Mouse (Mus musculus) forebrain, postnatal 0 days (tissue): ENCODE measurements around the gene Farp1. TPM values are rescaled to one million over a fixed set of nuclear protein-coding genes. Genes with fewer than 3 reads are reported as not detected.

Source experiments
- ATAC-seq: fragments of 200-750 bp; cut with Nextera tagmentation; 2 replicates; pipeline ENCODE4 v1.8.0; 2017; ENCODE audit warnings: mild to moderate bottlenecking, moderate library complexity
- DNase-seq: peaks from one replicate; pipeline ENCODE4 v3.0.0-alpha.2; 2015
- H3K27ac ChIP-seq: fragments of 300-500 bp; sonication (generic); 2 replicates; pipeline ENCODE4 v1.5.1; 2014; ENCODE audit warnings: low read depth, mild to moderate bottlenecking, antibody characterized with exemption, low read length, moderate library complexity, mixed read lengths
- H3K27me3 ChIP-seq: fragments of 300-500 bp; sonication (generic); 2 replicates; pipeline ENCODE4 v1.6.1; 2014; ENCODE audit warnings: mild to moderate bottlenecking, low read length, mixed read lengths; ENCODE audit not compliant: insufficient read depth
- H3K36me3 ChIP-seq: fragments of 300-500 bp; sonication (generic); 2 replicates; pipeline ENCODE4 v1.6.1; 2014; ENCODE audit warnings: mild to moderate bottlenecking, moderate library complexity; ENCODE audit not compliant: insufficient read depth
- H3K4me1 ChIP-seq: fragments of 300-500 bp; sonication (generic); 2 replicates; pipeline ENCODE4 v1.6.1; 2014; ENCODE audit warnings: antibody characterized with exemption; ENCODE audit not compliant: insufficient read depth
- H3K4me2 ChIP-seq: fragments of 300-500 bp; sonication (generic); 2 replicates; pipeline ENCODE4 v1.6.1; 2014; ENCODE audit warnings: low read depth, mild to moderate bottlenecking, moderate library complexity
- H3K4me3 ChIP-seq: fragments of 300-500 bp; sonication (generic); 2 replicates; pipeline ENCODE4 v1.5.1; 2014; ENCODE audit warnings: low read depth, low read length, mixed read lengths
- H3K9ac ChIP-seq: fragments of 300-500 bp; sonication (generic); 2 replicates; pipeline ENCODE4 v1.6.1; 2014; ENCODE audit warnings: mild to moderate bottlenecking
- H3K9me3 ChIP-seq: fragments of 300-500 bp; sonication (generic); 2 replicates; pipeline ENCODE4 v1.6.1; 2016; ENCODE audit warnings: low read length
- CTCF ChIP-seq: sonication (generic); IDR thresholded peaks from 2 replicates; pipeline ENCODE4 v1.5.1; 2016; ENCODE audit warnings: antibody characterized with exemption, control low read depth, low read depth
- WGBS: fragments of 180-500 bp; shearing (Covaris S2); extraction: QIAGEN DNeasy Blood & Tissue Kit; methylation state at CpG from one replicate; pipeline ENCODE4 v1.1.7; 2014; 5-methylcytosine and 5-hydroxymethylcytosine counted together
- polyA plus RNA-seq: library from polyadenylated mRNA; unstranded; fragments of >200 nt; fragmentation: Nextera tagmentation; extraction: Ambion mirVana; gene quantifications from 2 replicates; pipeline ENCODE4 v1.2.1, GENCODE M21; 2015
- total RNA-seq: library from RNA; depleted of rRNA; stranded (reverse); fragments of >200 nt; gene quantifications from 2 replicates; pipeline ENCODE4 v1.2.3, GENCODE M21; 2014

The Farp1 gene
- total and polyA plus RNA-seq, 2 experiments from 2014 or later = 48.3 to 120 TPM

DNA sequence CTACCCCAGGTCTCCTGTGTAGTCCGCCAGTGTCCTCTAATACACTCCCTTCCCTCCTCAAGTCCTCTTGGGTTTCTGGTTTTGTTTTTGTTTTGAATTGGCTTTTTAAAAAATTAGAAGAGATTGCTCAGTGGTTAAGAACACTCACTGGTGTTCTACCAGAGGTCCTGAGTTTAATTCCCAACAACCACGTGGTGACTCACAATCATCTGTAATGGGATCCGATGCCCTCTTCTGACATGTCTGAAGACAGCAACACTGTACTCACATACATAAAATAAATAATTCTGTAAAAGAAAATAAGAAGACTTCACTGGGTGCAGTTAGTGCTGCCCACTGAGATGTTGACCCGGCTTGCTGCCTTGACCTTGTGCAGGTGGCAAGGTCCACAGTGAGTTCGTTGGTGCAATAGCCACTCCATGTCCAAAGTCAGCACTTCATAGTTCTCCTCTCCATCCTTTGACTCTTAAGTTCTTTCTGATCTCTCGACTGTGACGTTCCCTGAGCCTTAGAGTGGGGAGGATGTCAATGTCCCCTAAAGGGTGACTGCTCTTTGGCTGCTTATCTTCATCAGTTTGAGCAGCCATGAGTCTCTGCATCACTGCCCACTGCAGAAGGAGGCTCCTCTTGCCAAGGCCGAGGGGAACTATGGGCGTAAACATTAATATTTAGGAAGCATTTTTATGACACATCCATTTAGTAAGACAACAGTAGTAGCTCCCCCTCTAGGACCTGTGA lies 194.2 kb downstream of the Farp1 start:
- no peaks in the 10 kb centered on the region for H3K27me3 ChIP-seq
- no peak overlapping the region for H3K9ac ChIP-seq
- no peak for ATAC-seq
- no peaks in the 10 kb centered on the region for H3K9me3 ChIP-seq
- H3K27ac ChIP-seq = no peak overlapping the region
- 88% methylated on average over 9 of the region's 9 CpGs for WGBS
- no peak overlapping the region for H3K4me3 ChIP-seq
- TF ChIP-seq CTCF = no peak
- H3K4me2 ChIP-seq = no peak overlapping the region
- peaks cover 37% of the 10 kb centered on the region for H3K36me3 ChIP-seq
- DNase-seq = no peak
- 0 out of 2 replicates have a peak, but pooled peaks cover 3% of the 10 kb centered on the region for H3K4me1 ChIP-seq

GRCm38 (mm10) chr14:121231232-121231631 lies 196.2 kb downstream of the Farp1 start:
- DNase-seq (no peak), ATAC-seq (no peak; the same call in 1 of the 2 replicates)
- H3K9me3 ChIP-seq = no peaks in the 10 kb centered on the region
- H3K27ac ChIP-seq = no peak overlapping the region
- no peaks in the 10 kb centered on the region for H3K4me1 ChIP-seq
- H3K4me2 ChIP-seq = no peak overlapping the region
- no peaks in the 10 kb centered on the region for H3K27me3 ChIP-seq
- TF ChIP-seq CTCF = no peak
- 93% methylated on average over 8 of the region's 8 CpGs for WGBS
- peaks cover 38% of the 10 kb centered on the region for H3K36me3 ChIP-seq
- no peak overlapping the region for H3K9ac ChIP-seq
- no peak overlapping the region for H3K4me3 ChIP-seq

GRCm38 (mm10) chr14:121234741-121235307 lies 199.8 kb downstream of the Farp1 start:
- no peaks in the 10 kb centered on the region for H3K9me3 ChIP-seq
- DNase-seq = no peak
- no peak for ATAC-seq
- no peak overlapping the region for H3K27ac ChIP-seq
- no peaks in the 10 kb centered on the region for H3K4me1 ChIP-seq
- no peak for TF ChIP-seq CTCF
- H3K4me3 ChIP-seq = no peak overlapping the region
- no peak overlapping the region for H3K9ac ChIP-seq
- 29% methylated on average over 12 of the region's 12 CpGs for WGBS
- no peak overlapping the region for H3K4me2 ChIP-seq
- H3K36me3 ChIP-seq = peaks cover 66% of the 10 kb centered on the region
- no peaks in the 10 kb centered on the region for H3K27me3 ChIP-seq

GRCm38 (mm10) chr14:121236736-121237135 lies 201.7 kb downstream of the Farp1 start:
- TF ChIP-seq CTCF = no peak
- H3K27ac ChIP-seq = no peak overlapping the region
- no peak overlapping the region for H3K9ac ChIP-seq
- DNase-seq = no peak
- WGBS = 68% methylated on average over 4 of the region's 4 CpGs
- H3K36me3 ChIP-seq = peaks cover 72% of the 10 kb centered on the region
- peak; percentile 8; the same call in 1 of the 2 replicates for ATAC-seq
- H3K4me1 ChIP-seq = no peaks in the 10 kb centered on the region
- no peaks in the 10 kb centered on the region for H3K27me3 ChIP-seq
- no peaks in the 10 kb centered on the region for H3K9me3 ChIP-seq
- no peak overlapping the region for H3K4me3 ChIP-seq
- no peak overlapping the region for H3K4me2 ChIP-seq

DNA sequence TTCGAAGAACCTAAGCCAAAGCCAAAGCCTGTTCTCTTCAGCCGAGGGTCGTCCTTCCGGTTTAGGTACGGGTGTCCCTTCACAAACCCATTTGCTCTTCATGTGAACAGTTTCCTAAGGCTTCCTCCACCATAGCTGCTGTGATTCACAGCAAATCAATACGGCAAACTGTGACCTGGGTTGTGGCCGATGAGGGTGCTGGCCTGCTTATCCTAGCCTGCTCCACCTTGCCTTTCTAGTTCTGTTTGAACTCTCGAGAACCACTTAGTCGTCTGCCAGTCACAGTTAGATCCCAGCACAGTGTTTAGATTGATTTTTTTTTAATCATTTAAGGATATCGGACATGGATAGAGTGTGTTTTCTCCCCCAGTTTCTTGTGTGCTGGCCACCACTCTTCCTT lies 203.7 kb downstream of the Farp1 start:
- no peaks in the 10 kb centered on the region for H3K9me3 ChIP-seq
- no peak overlapping the region for H3K4me3 ChIP-seq
- peaks cover 75% of the 10 kb centered on the region for H3K36me3 ChIP-seq
- H3K27ac ChIP-seq = no peak overlapping the region
- no peaks in the 10 kb centered on the region for H3K27me3 ChIP-seq
- ATAC-seq (no peak), DNase-seq (no peak)
- H3K9ac ChIP-seq = no peak overlapping the region
- TF ChIP-seq CTCF = no peak
- H3K4me2 ChIP-seq = no peak overlapping the region
- 93% methylated on average over 10 of the region's 10 CpGs for WGBS
- no peaks in the 10 kb centered on the region for H3K4me1 ChIP-seq

DNA sequence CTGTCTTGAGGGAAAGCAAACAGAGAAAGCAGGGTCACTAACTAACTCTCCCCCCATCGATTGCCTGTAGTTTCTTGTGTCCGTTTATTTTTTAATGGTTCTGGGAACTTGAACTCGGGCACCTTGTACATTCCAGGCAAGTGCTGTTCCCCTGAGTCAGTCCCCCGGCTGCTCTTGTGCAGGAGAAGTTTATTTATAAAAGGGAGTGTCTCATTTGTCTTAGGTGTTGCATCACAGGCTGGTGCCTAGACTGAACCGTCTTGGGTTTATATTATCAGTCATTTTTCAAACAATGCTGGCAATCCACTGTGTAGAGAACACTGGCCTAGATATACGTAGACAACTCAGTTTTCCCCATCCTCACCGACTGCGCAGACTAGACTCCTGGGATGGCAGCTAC lies 204.4 kb downstream of the Farp1 start:
- 92% methylated on average over 8 of the region's 8 CpGs for whole genome bisulfite sequencing

DNA sequence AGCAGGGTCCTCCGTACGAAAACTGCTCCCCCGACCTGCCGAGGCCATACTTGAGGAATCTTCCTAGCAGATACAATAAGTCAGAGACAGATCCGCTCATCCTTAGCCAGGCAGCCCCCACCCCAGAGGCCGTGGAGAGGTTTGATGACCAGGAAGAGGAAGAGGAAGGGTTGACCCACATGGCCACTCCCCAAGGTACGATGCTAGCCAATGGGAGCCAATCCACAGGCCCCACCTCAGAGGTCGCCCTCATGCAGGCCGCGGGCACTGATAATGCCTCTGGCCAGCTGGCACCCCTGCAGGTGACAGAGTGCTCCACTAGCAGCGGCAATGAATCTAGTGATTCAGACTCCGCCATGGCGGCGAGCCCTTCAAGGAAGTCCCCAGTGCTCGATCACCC lies 209.1 kb downstream of the Farp1 start:
- no peak for TF ChIP-seq CTCF
- H3K4me3 ChIP-seq = no peak overlapping the region
- H3K4me1 ChIP-seq = no peaks in the 10 kb centered on the region
- peaks cover 52% of the 10 kb centered on the region for H3K36me3 ChIP-seq
- no peak overlapping the region for H3K4me2 ChIP-seq
- H3K9ac ChIP-seq = no peak overlapping the region
- no peaks in the 10 kb centered on the region for H3K27me3 ChIP-seq
- no peaks in the 10 kb centered on the region for H3K9me3 ChIP-seq
- DNase-seq (no peak), ATAC-seq (no peak)
- 97% methylated on average over 15 of the region's 15 CpGs for WGBS
- H3K27ac ChIP-seq = no peak overlapping the region

More for the DNA sequence above, 204.4 kb downstream of the Farp1 start:
- Histone ChIP-seq H3K9ac (no peak overlapping the region), H3K4me3 (no peak overlapping the region), H3K4me2 (no peak overlapping the region), H3K4me1 (no peaks in the 10 kb centered on the region), H3K27me3 (no peaks in the 10 kb centered on the region), H3K27ac (no peak overlapping the region), H3K36me3 (peaks cover 75% of the 10 kb centered on the region), H3K9me3 (no peaks in the 10 kb centered on the region)
- no peak for TF ChIP-seq CTCF
- no peak for ATAC-seq
- DNase-seq = no peak
